Mouse (Mus musculus): ENCODE measurements around the gene Osm. TPM values are rescaled to one million over a fixed set of nuclear protein-coding genes. Genes with fewer than 3 reads are reported as not detected.

Gene Osm
- polyA plus RNA-seq, 2 experiments from 2014 or later = 18.0 to 19.8 TPM

- ATAC-seq = no peak
Observed at GRCm38 (mm10) chr11:4240151-4240550, 3.9 kb downstream of the Osm start.

GRCm38 (mm10) chr11:4241180-4241579 lies 5.0 kb downstream of the Osm start:
- ATAC-seq = no peak

- no peak for ATAC-seq
Observed at GRCm38 (mm10) chr11:4246126-4246525, 9.9 kb downstream of the Osm start.

- peak; percentile 78 for ATAC-seq
Observed at GRCm38 (mm10) chr11:4246623-4247022, 10.4 kb downstream of the Osm start.

GRCm38 (mm10) chr11:4247201-4247959 lies 11.2 kb downstream of the Osm start:
- peak; percentile 59 for ATAC-seq

GRCm38 (mm10) chr11:4249151-4249550 lies 12.9 kb downstream of the Osm start:
- no peak for ATAC-seq

GRCm38 (mm10) chr11:4250290-4250689 lies 14.1 kb downstream of the Osm start:
- ATAC-seq = no peak

- ATAC-seq = no peak
Observed at GRCm38 (mm10) chr11:4251376-4251775, 15.2 kb downstream of the Osm start.

- ATAC-seq = no peak
Observed at GRCm38 (mm10) chr11:4252886-4253285, 16.7 kb downstream of the Osm start.

GRCm38 (mm10) chr11:4256846-4257607 lies 20.8 kb downstream of the Osm start, which contains the start of gene Lif:
Lif (plus strand) TSS chr11:4257557.
- no peak for ATAC-seq

- no peak for ATAC-seq
Observed at GRCm38 (mm10) chr11:4257756-4258155, 21.5 kb downstream of the Osm start.

GRCm38 (mm10) chr11:4258657-4259082 lies 22.4 kb downstream of the Osm start:
- peak; percentile 51 for ATAC-seq

- peak; percentile 7 for ATAC-seq
Observed at GRCm38 (mm10) chr11:4260463-4261187, 24.4 kb downstream of the Osm start.

- peak; percentile 59 for ATAC-seq
Observed at GRCm38 (mm10) chr11:4261188-4261494, 24.9 kb downstream of the Osm start.

GRCm38 (mm10) chr11:4261969-4262368 lies 25.7 kb downstream of the Osm start:
- ATAC-seq = peak; percentile 23

GRCm38 (mm10) chr11:4262847-4263246 lies 26.6 kb downstream of the Osm start:
- ATAC-seq = no peak

GRCm38 (mm10) chr11:4263296-4263695 lies 27.1 kb downstream of the Osm start:
- no peak for ATAC-seq

GRCm38 (mm10) chr11:4264066-4264465 lies 27.8 kb downstream of the Osm start:
- ATAC-seq = no peak

- no peak for ATAC-seq
Observed at GRCm38 (mm10) chr11:4266271-4267201, 30.3 kb downstream of the Osm start.

GRCm38 (mm10) chr11:4267202-4267578 lies 31.0 kb downstream of the Osm start:
- ATAC-seq = no peak

- ATAC-seq = peak; percentile 76
Observed at GRCm38 (mm10) chr11:4268500-4268899, 32.3 kb downstream of the Osm start.

GRCm38 (mm10) chr11:4270744-4271459 lies 34.7 kb downstream of the Osm start:
- no peak for ATAC-seq

All from activated CD4-positive, CD25-positive, alpha-beta regulatory T cell, adult 4 months (primary cell).